Mouse (Mus musculus) spleen, adult 2 months (tissue): ENCODE results near the gene Rpa1.

Experiments used
- CTCF ChIP-seq: fragments of 200-500 bp; IDR thresholded peaks from 2 replicates; pipeline ENCODE4 v1.5.1; 2011; ENCODE audit warnings: mild to moderate bottlenecking, inconsistent platforms; ENCODE audit not compliant: insufficient read depth, insufficient read length, insufficient replicate concordance; ENCODE audit errors: extremely low read depth
- POLR2A ChIP-seq: fragments of 200-500 bp; IDR thresholded peaks from 2 replicates; pipeline ENCODE4 v1.6.1; 2011; ENCODE audit warnings: low read depth, low read length, inconsistent platforms

GRCm38 (mm10) chr11:75325969-75326311, 22.2 kb downstream of the Rpa1 start:
- TF ChIP-seq CTCF (no peak), POLR2A (no peak)
